Mouse (Mus musculus) midbrain, embryonic 16.5 days (tissue): ENCODE data around the gene Ubap2. TPM values are rescaled to one million over a fixed set of nuclear protein-coding genes. Genes with fewer than 3 reads are reported as not detected.

Experiments
- ATAC-seq: fragments of 200-750 bp; cut with Nextera tagmentation; 2 replicates; pipeline ENCODE4 v1.8.0; 2017; ENCODE audit warnings: moderate TSS enrichment
- H3K27ac ChIP-seq: fragments of 300-500 bp; sonication (generic); 2 replicates; pipeline ENCODE4 v1.5.1; 2014; ENCODE audit warnings: mild to moderate bottlenecking, low read length, mixed read lengths
- H3K27me3 ChIP-seq: fragments of 300-500 bp; sonication (generic); 2 replicates; pipeline ENCODE4 v1.6.1; 2014; ENCODE audit warnings: low read depth, low read length, mixed read lengths; ENCODE audit not compliant: control insufficient read depth, insufficient read depth
- H3K36me3 ChIP-seq: fragments of 300-500 bp; sonication (generic); 2 replicates; pipeline ENCODE4 v1.6.1; 2014; ENCODE audit warnings: mild to moderate bottlenecking, low read length, moderate library complexity, mixed read lengths; ENCODE audit not compliant: control insufficient read depth, insufficient read depth
- H3K4me1 ChIP-seq: fragments of 300-500 bp; sonication (generic); 2 replicates; pipeline ENCODE4 v1.6.1; 2014; ENCODE audit warnings: mild to moderate bottlenecking, low read length, mixed read lengths; ENCODE audit not compliant: control insufficient read depth, insufficient read depth
- H3K4me2 ChIP-seq: fragments of 300-500 bp; sonication (generic); 2 replicates; pipeline ENCODE4 v1.6.1; 2014; ENCODE audit warnings: mild to moderate bottlenecking, low read length, mixed read lengths
- H3K4me3 ChIP-seq: fragments of 300-500 bp; sonication (generic); 2 replicates; pipeline ENCODE4 v1.5.1; 2014; ENCODE audit warnings: low read depth, mild to moderate bottlenecking, low read length, moderate library complexity, mixed read lengths
- H3K9ac ChIP-seq: fragments of 300-500 bp; sonication (generic); 2 replicates; pipeline ENCODE4 v1.6.1; 2014; ENCODE audit warnings: low read depth, low read length, mixed read lengths
- H3K9me3 ChIP-seq: fragments of 300-500 bp; sonication (generic); replicated peaks from 2 replicates; pipeline ENCODE4 v1.6.1; 2014; ENCODE audit warnings: mild to moderate bottlenecking, low read length, mixed read lengths; ENCODE audit not compliant: control insufficient read depth, poor library complexity, severe bottlenecking
- WGBS: fragments of 180-500 bp; shearing (Covaris S2); extraction: QIAGEN DNeasy Blood & Tissue Kit; methylation state at CpG from one replicate; pipeline ENCODE4 v1.1.7; 2014; 5-methylcytosine and 5-hydroxymethylcytosine counted together
- polyA plus RNA-seq: library from polyadenylated mRNA; unstranded; fragments of >200 nt; fragmentation: Nextera tagmentation; extraction: Ambion mirVana; gene quantifications from 2 replicates; pipeline ENCODE4 v1.2.1, GENCODE M21; 2015

Ubap2 gene
- polyA plus RNA-seq, 1 experiment from 2014 or later: 56.4 TPM

DNA sequence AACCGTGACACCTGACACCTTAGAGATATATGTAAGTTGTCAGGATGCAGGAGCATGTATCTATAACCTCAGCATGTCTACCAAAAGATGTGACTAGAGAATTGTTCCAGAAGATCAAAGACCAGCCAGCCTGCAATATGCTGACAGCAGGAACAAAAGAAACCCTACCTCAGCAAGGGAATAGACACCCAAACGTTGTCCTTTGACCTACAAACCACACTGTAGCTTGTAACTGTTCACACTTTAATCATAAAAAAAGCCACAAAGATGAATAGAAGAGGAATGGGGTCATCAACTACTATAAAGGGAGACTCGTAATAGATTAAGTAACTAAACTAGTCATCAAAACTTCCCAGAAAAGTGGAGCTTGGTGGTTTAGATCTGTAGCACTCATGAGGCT lies 34.0 kb downstream of the Ubap2 start:
- Histone ChIP-seq H3K4me3 (no peak overlapping the region), H3K27ac (no peak overlapping the region), H3K4me2 (no peak overlapping the region), H3K4me1 (no peaks in the 10 kb centered on the region), H3K9ac (no peak overlapping the region), H3K9me3 (no peaks in the 10 kb centered on the region), H3K36me3 (peaks cover 3% of the 10 kb centered on the region; the same call in 1 of the 2 replicates), H3K27me3 (no peaks in the 10 kb centered on the region)
- no peak for ATAC-seq
- WGBS: 74% methylated on average over 3 of the region's 3 CpGs

DNA sequence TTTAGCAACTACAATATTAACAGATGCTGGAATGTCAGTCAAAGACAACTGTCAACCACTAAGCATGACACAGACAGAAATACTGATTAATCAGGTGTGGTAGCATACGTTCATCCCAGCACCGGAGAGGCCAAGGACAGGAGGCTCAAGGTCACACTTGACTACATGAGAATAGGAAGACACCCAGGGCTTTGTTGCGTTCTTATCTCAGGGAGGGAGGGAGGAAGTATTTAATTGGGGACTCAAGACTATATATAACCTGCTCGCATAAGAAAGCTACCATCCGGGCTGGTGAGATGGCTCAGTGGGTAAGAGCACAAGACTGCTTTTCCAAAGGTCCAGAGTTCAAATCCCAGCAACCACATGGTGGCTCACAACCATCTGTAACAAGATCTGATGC lies 39.3 kb downstream of the Ubap2 start:
- no peak for ATAC-seq

GRCm38 (mm10) chr4:41226351-41226750 lies 48.6 kb downstream of the Ubap2 start:
- H3K4me2 ChIP-seq: no peak overlapping the region
- 78% methylated on average over 3 of the region's 3 CpGs for WGBS
- no peak overlapping the region for H3K4me3 ChIP-seq
- H3K36me3 ChIP-seq: peaks cover 26% of the 10 kb centered on the region
- no peaks in the 10 kb centered on the region for H3K4me1 ChIP-seq
- ATAC-seq: no peak
- no peaks in the 10 kb centered on the region for H3K9me3 ChIP-seq
- no peaks in the 10 kb centered on the region for H3K27me3 ChIP-seq
- no peak overlapping the region for H3K27ac ChIP-seq
- H3K9ac ChIP-seq: no peak overlapping the region

More for the DNA sequence above, 39.3 kb downstream of the Ubap2 start:
- no peaks in the 10 kb centered on the region for H3K9me3 ChIP-seq
- H3K4me1 ChIP-seq: no peaks in the 10 kb centered on the region
- no peak overlapping the region for H3K9ac ChIP-seq
- peaks cover 15% of the 10 kb centered on the region for H3K36me3 ChIP-seq
- no peak overlapping the region for H3K27ac ChIP-seq
- 83% methylated on average over 5 of the region's 5 CpGs for WGBS
- H3K4me3 ChIP-seq: no peak overlapping the region
- H3K4me2 ChIP-seq: no peak overlapping the region
- H3K27me3 ChIP-seq: no peaks in the 10 kb centered on the region

- Histone ChIP-seq H3K4me2 (no peak overlapping the region), H3K27ac (no peak overlapping the region), H3K4me1 (no peaks in the 10 kb centered on the region), H3K27me3 (no peaks in the 10 kb centered on the region), H3K9me3 (no peaks in the 10 kb centered on the region), H3K9ac (no peak overlapping the region), H3K4me3 (no peak overlapping the region), H3K36me3 (peaks cover 28% of the 10 kb centered on the region)
- WGBS: 67% methylated on average over 1 of the region's 1 CpGs
- no peak for ATAC-seq
These were observed 49.5 kb downstream of the Ubap2 start for GRCm38 (mm10) chr4:41225412-41225811.

DNA sequence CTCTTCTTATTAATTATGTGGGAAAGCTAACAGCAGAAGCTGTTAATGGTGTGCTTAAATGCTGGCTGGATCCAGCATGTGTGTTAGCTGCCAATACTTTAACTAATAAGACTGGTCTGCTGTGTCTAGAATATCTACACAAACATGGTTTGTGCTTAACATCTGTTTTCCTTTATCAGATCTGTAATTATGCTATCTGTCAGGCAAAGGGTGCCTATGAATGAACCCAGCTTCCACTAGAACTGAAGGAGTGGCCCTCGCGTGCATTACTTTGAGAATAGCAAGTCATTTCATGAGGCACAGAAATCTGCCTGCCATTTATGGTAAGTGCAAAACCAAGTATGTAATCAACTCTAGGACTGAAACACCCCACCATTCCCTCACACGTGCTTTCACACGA lies 66.9 kb downstream of the Ubap2 start:
- Histone ChIP-seq H3K27me3 (no peaks in the 10 kb centered on the region), H3K9me3 (no peaks in the 10 kb centered on the region), H3K4me1 (no peaks in the 10 kb centered on the region), H3K9ac (no peak overlapping the region), H3K4me3 (no peak overlapping the region), H3K36me3 (peaks cover 40% of the 10 kb centered on the region), H3K4me2 (no peak overlapping the region), H3K27ac (no peak overlapping the region)
- ATAC-seq: no peak
- 97% methylated on average over 4 of the region's 4 CpGs for WGBS

GRCm38 (mm10) chr4:41205751-41206150 lies 69.2 kb downstream of the Ubap2 start:
- no peak overlapping the region for H3K4me2 ChIP-seq
- no peak for ATAC-seq

DNA sequence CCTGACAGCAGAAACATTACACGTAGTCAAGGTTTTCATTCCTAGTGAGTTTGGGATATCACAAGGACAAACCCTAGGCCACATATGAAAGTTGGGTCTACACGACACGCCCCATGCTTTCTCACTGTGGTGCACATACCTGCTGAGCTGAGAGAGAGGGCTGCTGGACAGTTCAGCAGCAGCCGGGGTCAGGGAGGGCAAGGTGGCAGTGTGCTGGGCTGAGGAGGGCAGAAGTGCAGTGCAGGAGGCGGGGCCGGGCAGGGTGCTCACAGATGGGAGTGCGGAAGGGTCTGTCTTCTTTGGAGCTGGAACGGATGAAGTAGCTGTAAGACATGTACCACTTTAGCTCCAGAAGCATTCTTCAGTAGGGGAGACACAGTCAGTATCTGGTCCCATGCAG lies 72.8 kb downstream of the Ubap2 start:
- peaks cover 57% of the 10 kb centered on the region for H3K36me3 ChIP-seq
- 94% methylated on average over 8 of the region's 8 CpGs for WGBS
- H3K9ac ChIP-seq: no peak overlapping the region
- no peak overlapping the region for H3K4me2 ChIP-seq
- H3K9me3 ChIP-seq: no peaks in the 10 kb centered on the region
- H3K4me1 ChIP-seq: no peaks in the 10 kb centered on the region
- no peak overlapping the region for H3K27ac ChIP-seq
- no peak for ATAC-seq
- no peaks in the 10 kb centered on the region for H3K27me3 ChIP-seq
- H3K4me3 ChIP-seq: no peak overlapping the region

More at GRCm38 (mm10) chr4:41205751-41206150, 69.2 kb downstream of the Ubap2 start:
- H3K4me1 ChIP-seq: no peaks in the 10 kb centered on the region
- no peaks in the 10 kb centered on the region for H3K9me3 ChIP-seq
- no peak overlapping the region for H3K4me3 ChIP-seq
- 97% methylated on average over 8 of the region's 8 CpGs for WGBS
- H3K27me3 ChIP-seq: no peaks in the 10 kb centered on the region
- H3K36me3 ChIP-seq: peaks cover 47% of the 10 kb centered on the region
- no peak overlapping the region for H3K9ac ChIP-seq
- H3K27ac ChIP-seq: no peak overlapping the region

DNA sequence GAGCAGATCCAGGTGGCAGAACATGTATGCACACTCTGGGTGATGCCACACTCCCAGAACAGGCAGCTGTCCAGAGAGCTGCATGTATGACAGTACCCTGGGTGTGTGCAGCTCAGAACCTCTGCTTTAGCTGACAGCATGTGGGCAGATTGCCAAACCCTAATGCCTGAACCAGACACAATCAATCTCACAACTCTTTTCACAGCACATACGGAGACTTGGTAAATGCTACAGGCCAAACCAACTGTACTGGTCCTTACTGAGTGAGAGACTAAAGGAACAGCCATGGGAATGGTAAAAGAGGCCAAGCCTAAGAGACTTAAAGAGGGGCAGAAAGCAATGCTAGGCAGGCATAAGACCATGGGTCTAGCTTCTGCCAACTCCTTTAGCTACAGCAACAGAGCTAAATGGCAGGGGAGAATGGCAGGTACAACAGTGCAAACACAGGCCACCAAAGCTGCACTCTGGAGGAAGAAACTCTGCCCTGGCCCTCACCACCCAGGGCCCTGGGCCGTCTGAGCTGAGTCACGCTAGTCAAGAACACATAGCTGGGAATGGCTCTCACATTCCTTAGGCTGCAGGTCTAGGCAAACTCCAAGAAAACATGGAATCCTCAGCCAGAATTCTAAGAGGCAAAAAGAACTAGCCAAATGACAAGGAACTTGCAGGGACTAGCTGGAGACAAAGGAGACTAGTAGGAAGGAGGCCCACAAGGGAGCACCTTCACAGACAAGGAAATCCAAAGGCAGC lies 77.9 kb downstream of the Ubap2 start:
- Histone ChIP-seq H3K27ac (no peak overlapping the region), H3K36me3 (peaks cover 39% of the 10 kb centered on the region), H3K4me3 (no peak overlapping the region), H3K9me3 (no peaks in the 10 kb centered on the region), H3K4me2 (no peak overlapping the region), H3K9ac (no peak overlapping the region), H3K27me3 (no peaks in the 10 kb centered on the region), H3K4me1 (no peaks in the 10 kb centered on the region)
- 82% methylated on average over 3 of the region's 3 CpGs for WGBS
- no peak for ATAC-seq

DNA sequence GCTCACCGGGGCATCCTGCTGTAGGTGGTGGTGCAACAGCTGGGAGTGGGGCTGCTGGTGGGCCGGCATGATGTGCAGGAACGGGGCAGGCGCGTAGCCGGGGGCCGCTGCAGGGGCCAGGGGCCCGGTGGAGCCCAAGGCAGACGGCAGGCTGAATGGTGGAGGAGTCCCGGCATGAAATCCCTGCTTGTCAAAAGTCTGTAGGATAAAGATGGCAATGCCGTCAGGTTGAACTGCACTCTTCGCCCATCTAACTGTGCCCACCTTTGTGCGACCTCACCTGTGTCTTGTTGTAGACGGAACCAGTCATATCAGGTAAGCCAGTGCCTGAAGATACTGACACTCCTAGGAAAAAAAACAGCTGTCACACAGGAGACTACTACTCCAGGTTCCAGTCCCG lies 79.6 kb downstream of the Ubap2 start:
- Histone ChIP-seq H3K36me3 (peaks cover 31% of the 10 kb centered on the region), H3K4me2 (no peak overlapping the region), H3K9ac (no peak overlapping the region), H3K4me3 (no peak overlapping the region), H3K27ac (no peak overlapping the region), H3K4me1 (no peaks in the 10 kb centered on the region), H3K9me3 (no peaks in the 10 kb centered on the region), H3K27me3 (no peaks in the 10 kb centered on the region)
- WGBS: 93% methylated on average over 15 of the region's 15 CpGs
- ATAC-seq: 0 out of 2 replicates have a peak, but pooled peaks have one; percentile 27
